Mouse (Mus musculus) cortical plate, adult 2 months (tissue): ENCODE results near the gene Setd5.

Experiments
- CTCF ChIP-seq: fragments of 200-500 bp; IDR thresholded peaks from 2 replicates; pipeline ENCODE4 v1.5.1; 2011; ENCODE audit warnings: mild to moderate bottlenecking, control low read depth, low read length; ENCODE audit not compliant: insufficient read depth; ENCODE audit errors: extremely low read depth
- POLR2A ChIP-seq: fragments of 200-500 bp; IDR thresholded peaks from 2 replicates; pipeline ENCODE4 v1.6.1; 2011; ENCODE audit warnings: mild to moderate bottlenecking, low read length, control low read depth; ENCODE audit not compliant: insufficient read depth; ENCODE audit errors: extremely low read depth

DNA sequence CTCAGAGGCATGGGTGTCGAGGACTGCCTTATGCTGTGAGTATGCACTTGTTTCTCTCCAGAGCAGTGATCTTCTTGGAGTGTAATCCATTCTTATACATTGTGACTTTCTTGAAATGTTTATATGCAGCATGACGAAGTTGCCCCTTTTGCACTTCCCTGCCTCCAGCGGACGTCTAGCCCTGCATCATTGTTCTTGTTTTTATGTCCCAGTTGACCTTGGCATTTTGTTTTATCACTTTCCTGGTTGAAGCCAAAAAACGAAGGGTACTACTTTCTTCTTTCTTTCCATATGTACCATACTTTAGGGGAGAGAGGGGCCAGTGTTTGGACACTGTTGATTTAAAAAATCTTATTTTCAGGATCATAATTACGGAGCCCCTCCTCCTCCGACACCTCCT lies 32.8 kb downstream of the Setd5 start:
- TF ChIP-seq CTCF (no peak), POLR2A (no peak)
